Mouse (Mus musculus) gastrocnemius, postnatal 4 days (tissue): ENCODE measurements around the gene Clec1a. TPM values are rescaled to one million over a fixed set of nuclear protein-coding genes. Genes with fewer than 3 reads are reported as not detected.
A peak's percentile ranks its signal among the peaks of the same experiment; 100 is the strongest.

ENCODE experiments used
- DNase-seq, 2 experiments: peaks; one replicate each; pipeline ENCODE4 v3.0.0; 2021 to 2022; ENCODE audit warnings: low spot score in 2 of 2, mixed read lengths in 2 of 2
- total RNA-seq, 2 experiments: library from RNA; stranded (reverse); gene quantifications; 2 replicates each; pipeline ENCODE4 v1.2.3; 2021

Gene Clec1a
- total RNA-seq, 2 experiments from 2014 or later, result 5.9 to 6.2 TPM

- no peak for DNase-seq
Measured at GRCm38 (mm10) chr6:129407324-129407723, 44.5 kb downstream of the Clec1a start.

- DNase-seq, result no peak
Measured at GRCm38 (mm10) chr6:129405999-129406398, 45.8 kb downstream of the Clec1a start.

DNA sequence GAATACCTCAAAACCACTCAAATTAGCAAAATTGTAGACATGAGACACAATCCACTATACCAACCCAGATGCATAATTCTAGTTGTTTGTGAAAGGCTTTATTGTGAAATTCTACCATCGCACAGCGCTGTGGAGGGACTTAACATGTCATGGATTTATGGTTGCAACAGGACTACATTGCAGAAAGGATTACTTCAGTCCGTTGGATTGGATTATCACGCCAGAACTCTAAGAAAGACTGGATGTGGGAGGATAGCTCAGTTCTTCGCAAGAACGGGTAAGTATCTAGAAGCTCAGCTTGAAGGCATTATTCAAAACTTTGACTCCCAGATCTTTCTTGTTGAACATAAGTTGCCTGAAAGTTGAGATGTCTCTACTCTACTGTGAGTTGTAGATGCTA, 48.4 kb downstream of the Clec1a start:
- no peak for DNase-seq

DNA sequence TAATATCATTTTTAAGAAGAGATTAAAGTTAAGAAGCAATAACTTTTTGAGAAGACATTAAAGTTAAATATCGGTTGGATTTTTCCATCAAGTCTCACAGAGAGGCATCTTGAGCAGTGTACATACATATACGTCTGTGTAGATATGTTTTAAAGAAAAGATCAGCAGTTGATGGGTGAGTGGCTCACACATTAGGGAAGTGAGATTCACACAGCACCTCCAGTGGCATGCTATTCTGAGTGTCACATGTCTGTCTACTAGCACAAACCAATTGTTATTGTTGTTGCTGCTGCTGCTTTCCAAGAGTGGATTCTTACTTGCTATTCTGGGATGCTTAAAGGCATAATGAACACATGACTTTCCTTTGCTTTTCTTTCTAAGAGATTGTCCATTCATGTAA, 49.4 kb downstream of the Clec1a start:
- no peak for DNase-seq

- DNase-seq, result peak in 1 of 2 experiments; percentile 13
Measured at GRCm38 (mm10) chr6:129399945-129400344, 51.9 kb downstream of the Clec1a start.

DNA sequence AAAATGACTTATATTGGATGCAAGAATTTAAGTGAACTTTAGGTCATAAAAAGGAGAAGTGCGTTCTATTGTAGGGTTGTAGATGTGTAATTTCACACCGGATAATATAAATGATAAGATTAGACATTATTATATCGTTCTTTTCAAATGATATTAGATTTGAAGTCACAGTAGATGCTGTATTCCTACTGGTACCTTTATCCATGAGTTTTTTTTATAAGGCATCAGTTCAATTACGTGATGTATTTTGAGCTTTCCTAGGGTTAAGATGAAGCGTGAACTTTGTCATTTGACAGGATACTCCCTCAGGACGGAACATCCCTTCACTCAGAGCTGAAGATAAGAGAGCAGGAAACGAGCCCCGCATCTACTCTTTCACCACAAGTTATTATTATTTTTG, 54.8 kb downstream of the Clec1a start, which contains the start of gene Clec1b:
Gene Clec1b, plus strand, starts transcription at position 301 of the 400 bp plus-strand sequence.
- no peak for DNase-seq

GRCm38 (mm10) chr6:129393732-129394131, 58.1 kb downstream of the Clec1a start:
- DNase-seq, result no peak

- DNase-seq, result no peak
Measured at GRCm38 (mm10) chr6:129393087-129393720, 58.6 kb downstream of the Clec1a start.

GRCm38 (mm10) chr6:129385774-129386173, 66.0 kb downstream of the Clec1a start, which contains the start of gene Clec12b:
Clec12b (minus strand) TSS chr6:129385874.
- DNase-seq, result no peak

- DNase-seq, result no peak
Measured at GRCm38 (mm10) chr6:129385000-129385399, 66.8 kb downstream of the Clec1a start.

- peak in 1 of 2 experiments; percentile 31 for DNase-seq
Measured at GRCm38 (mm10) chr6:129383466-129383865, 68.3 kb downstream of the Clec1a start.

DNA sequence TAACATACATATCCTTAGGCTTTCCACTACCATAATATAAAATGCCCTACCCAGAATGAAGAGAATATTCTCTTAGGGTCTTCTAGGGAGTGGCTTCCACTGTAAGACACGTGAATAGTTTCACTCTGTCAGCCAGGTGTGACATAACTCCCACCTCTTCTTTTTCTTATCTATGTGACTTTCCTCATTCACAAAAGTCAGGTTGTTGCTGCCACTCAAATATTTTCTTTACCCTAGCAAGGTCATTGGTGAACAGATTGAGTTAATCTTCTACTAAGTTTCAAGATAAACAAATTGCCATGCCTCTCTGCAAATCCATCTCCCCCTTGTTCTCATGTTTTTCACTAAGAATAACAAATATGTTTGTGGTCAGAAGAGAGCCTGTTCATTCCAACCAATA, 70.1 kb downstream of the Clec1a start:
- no peak for DNase-seq

- no peak for DNase-seq
Measured at GRCm38 (mm10) chr6:129380454-129380853, 71.3 kb downstream of the Clec1a start.

GRCm38 (mm10) chr6:129374937-129375471, 76.8 kb downstream of the Clec1a start:
- no peak for DNase-seq

Other genes with a start within 250 kb of the Clec1a start
- under 1 TPM; 0.18 to 0.34 TPM for gene Cd69, start 176.6 kb downstream of the Clec1a start, total RNA-seq
- not detected for gene 4922502D21Rik, start 120.2 kb downstream of the Clec1a start, total RNA-seq
- under 1 TPM; 0.31 to 0.44 TPM for gene Clec12a, start 109.3 kb downstream of the Clec1a start, total RNA-seq
- gene Clec12b, start 66.1 kb downstream of the Clec1a start, total RNA-seq, result under 1 TPM; 0.34 to 0.54 TPM
- gene Clec1b, start 54.7 kb downstream of the Clec1a start, total RNA-seq, result under 1 TPM; 0.34 to 0.71 TPM
- gene Clec9a, start 43.1 kb downstream of the Clec1a start, total RNA-seq, result not detected
- gene Olr1, start 55.2 kb upstream of the Clec1a start, total RNA-seq, result not detected
- gene Tmem52b, start 60.6 kb upstream of the Clec1a start, total RNA-seq, result not detected
- gene Gabarapl1, start 81.2 kb upstream of the Clec1a start, total RNA-seq, result 10 to 100 TPM; 30.7 to 31.3 TPM
- not detected for gene Klre1, start 125.9 kb upstream of the Clec1a start, total RNA-seq
- gene Klrd1, start 139.8 kb upstream of the Clec1a start, total RNA-seq, result not detected
- not detected for gene Klrk1, start 171.9 kb upstream of the Clec1a start, total RNA-seq
- not detected for gene Klrc3, start 191.3 kb upstream of the Clec1a start, total RNA-seq
- not detected for gene Klrc2, start 208.7 kb upstream of the Clec1a start, total RNA-seq
- gene Klrc1, start 227.0 kb upstream of the Clec1a start, total RNA-seq, result not detected